Comparison of ENCODE assay signal across 8 mouse cellular contexts in the genomic region with DNA sequence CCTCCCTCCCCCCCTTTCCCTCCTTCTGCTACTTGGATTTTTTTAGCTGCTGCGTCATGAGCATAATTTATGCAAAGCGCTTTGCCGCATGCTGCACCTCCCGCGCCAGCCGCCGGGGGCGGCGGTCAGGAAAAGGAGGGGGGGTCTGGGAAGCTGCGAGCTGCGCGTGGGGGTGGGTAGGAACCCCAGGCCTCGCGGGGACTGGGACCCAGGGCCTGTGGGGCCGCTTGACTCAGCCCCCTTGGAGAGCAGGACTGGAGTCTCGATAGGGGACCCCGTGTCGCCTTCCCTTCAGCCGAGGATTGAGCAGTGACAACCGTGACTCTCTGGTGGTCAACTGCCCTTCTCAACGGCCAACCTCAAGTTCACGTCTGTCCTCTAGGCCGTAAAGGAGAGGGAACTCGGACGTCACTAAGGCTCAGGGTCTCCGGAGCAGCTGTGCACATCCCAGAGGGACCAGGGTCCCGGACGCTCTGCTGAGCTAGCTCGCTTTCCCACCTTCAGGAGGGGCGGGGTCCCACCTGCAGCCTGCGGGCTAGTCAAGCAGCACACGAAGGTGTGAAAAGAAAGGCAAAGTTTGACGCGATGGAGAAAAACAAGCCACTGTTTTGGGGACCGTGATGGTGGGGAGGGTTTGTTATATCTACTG. TPM values are rescaled to one million over a fixed set of nuclear protein-coding genes. Genes with fewer than 3 reads are reported as not detected.
DNase-seq lines count a peak whose midpoint lies in the region; ATAC-seq and TF ChIP-seq lines count a peak whose summit lies in the region.

No protein-coding gene starts in this region.

- in situ Hi-C loops in Patski (cut with MboI; ENCODE audit: low pct_unique_long_range_greater_than_20kb): no loop called here

- POLR2A ChIA-PET in Patski (lab: Charles Lee): interaction anchor here (0.7 to 3.4 kb wide), 3 partner anchors 13 to 415 kb away, joined by 3 to 9 read pairs (median 5); a partner anchor contains a TSS

- H3K27me3 ChIP-seq in Patski: no peaks in the 10 kb centered on the region

- intact Hi-C loops in left cerebral cortex, postnatal 25 days (cut with DNase I): loop anchor here (5.0 kb wide), 1 partner anchor 108 kb away; no protein-coding TSS in a partner anchor

- CTCF ChIA-PET in Patski (lab: Charles Lee): interaction anchor here (2.3 kb wide), 1 partner anchor 12 kb away, joined by 6 read pairs; no protein-coding TSS in a partner anchor

- peak; percentile 68 for ATAC-seq in Patski
- ATAC-seq in megakaryocyte-erythroid progenitor cell, adult 5-6 weeks (replicated peaks; ENCODE audit: low FRiP score, low TSS enrichment, poor library complexity, severe bottlenecking): peak; percentile 63

- DNase-seq in Patski (ENCODE audit: low read depth, low spot score): no peak
- DNase-seq in cerebellum, postnatal 4 days (ENCODE audit: low spot score in 2 of 2): peak; percentile 52 to 81
- peak; percentile 36 to 59 for DNase-seq in gastrocnemius, adult 8-10 months (ENCODE audit: low spot score in 2 of 2)
- peak; percentile 54 for DNase-seq in hindlimb bud, embryonic 11.5 days (ENCODE audit: extremely low spot score, low read depth, low spot score)
- peak; percentile 71 to 84 for DNase-seq in left cerebral cortex, postnatal 25 days (ENCODE audit: low spot score in 2 of 2)
- DNase-seq in right cerebral cortex, postnatal 14 days: peak; percentile 82
- peak; percentile 30 to 65 for DNase-seq in urinary bladder, postnatal 36 days (ENCODE audit: low spot score in 2 of 2)

- peak; percentile 88 for TF ChIP-seq CTCF in Patski (IDR thresholded peaks at IDR 0.05)

RNA-seq across cellular contexts. Expression of a gene that starts 0.4 kb away (rescaled TPM):
- 54.5 TPM for polyA plus RNA-seq in Patski (2021)
- total RNA-seq in gastrocnemius, adult 8-10 months (2022): 10 to 100 TPM; 14.7 to 16.6 (median 16.2) TPM
- 100 to 1,000 TPM; 132 to 133 TPM for total RNA-seq in left cerebral cortex, postnatal 25 days (2021)
- 0.96 and 1.2 TPM in 2 replicates for total RNA-seq in megakaryocyte-erythroid progenitor cell, adult 5-6 weeks (2014; fragmentation: Nextera tagmentation)
- not detected in 2 replicates for total RNA-seq in megakaryocyte-erythroid progenitor cell, adult 5-6 weeks (2017)

RNA-seq across cellular contexts. Expression of a gene that starts 15.0 kb away (rescaled TPM):
- polyA plus RNA-seq in Patski (2021): 239 TPM
- total RNA-seq in gastrocnemius, adult 8-10 months (2022): 10 to 100 TPM; 54.7 to 69.4 (median 57.5) TPM
- 100 to 1,000 TPM; 109 to 112 TPM for total RNA-seq in left cerebral cortex, postnatal 25 days (2021)
- total RNA-seq in megakaryocyte-erythroid progenitor cell, adult 5-6 weeks (2014; fragmentation: Nextera tagmentation): 208 and 229 TPM in 2 replicates
- total RNA-seq in megakaryocyte-erythroid progenitor cell, adult 5-6 weeks (2017): 148 and 159 TPM in 2 replicates

RNA-seq across cellular contexts. Expression of a gene that starts 36.6 kb away (rescaled TPM):
- 11.7 TPM for polyA plus RNA-seq in Patski (2021)
- total RNA-seq in gastrocnemius, adult 8-10 months (2022): 1 to 10 TPM; 1.6 to 4.0 (median 2.1) TPM
- total RNA-seq in left cerebral cortex, postnatal 25 days (2021): 1 to 10 TPM; 1.6 to 2.2 TPM
- 3.3 and 4.4 TPM in 2 replicates for total RNA-seq in megakaryocyte-erythroid progenitor cell, adult 5-6 weeks (2014; fragmentation: Nextera tagmentation)
- 4.8 TPM in 1 of 2 replicates, not detected in the other for total RNA-seq in megakaryocyte-erythroid progenitor cell, adult 5-6 weeks (2017)

RNA-seq across cellular contexts. Expression of a gene that starts 48.4 kb away (rescaled TPM):
- 35.2 TPM for polyA plus RNA-seq in Patski (2021)
- 10 to 100 TPM in 2 of 4 experiments, 1 to 10 TPM in 2; 7.9 to 11.6 (median 9.7) TPM for total RNA-seq in gastrocnemius, adult 8-10 months (2022)
- 10 to 100 TPM; 28.9 to 30.3 TPM for total RNA-seq in left cerebral cortex, postnatal 25 days (2021)
- 14.0 and 21.7 TPM in 2 replicates for total RNA-seq in megakaryocyte-erythroid progenitor cell, adult 5-6 weeks (2014; fragmentation: Nextera tagmentation)
- total RNA-seq in megakaryocyte-erythroid progenitor cell, adult 5-6 weeks (2017): 18.5 and 33.1 TPM in 2 replicates

Comparison
In these comparisons a context has a peak if more than half of its experiments do, and no peak if none do; other contexts are left out.
1. RNA of a gene that starts 0.4 kb away (total RNA-seq): 132 to 133 TPM in left cerebral cortex, postnatal 25 days and 14.7 to 16.6 TPM in gastrocnemius, adult 8-10 months; 0.96 to 1.2 TPM in megakaryocyte-erythroid progenitor cell, adult 5-6 weeks; every median in the first group is over 4 times any median in the second.